Mouse (Mus musculus) macrophage (primary cell): Measurements from ENCODE around the gene Ube2o. TPM values are rescaled to one million over a fixed set of nuclear protein-coding genes. Genes with fewer than 3 reads are reported as not detected.

ENCODE experiments used
- H3K27ac ChIP-seq: fragments of 350-480 bp; formaldehyde crosslinking; 2 replicates; pipeline ENCODE4 v1.9.0; 2021
- H3K36me3 ChIP-seq: fragments of 350-480 bp; formaldehyde crosslinking; 2 replicates; pipeline ENCODE4 v1.9.0; 2021; ENCODE audit errors: inconsistent target
- H3K4me3 ChIP-seq: fragments of 350-480 bp; formaldehyde crosslinking; 2 replicates; pipeline ENCODE4 v1.9.0; 2021; ENCODE audit errors: inconsistent target
- H3K79me2 ChIP-seq: fragments of 350-480 bp; formaldehyde crosslinking; 2 replicates; pipeline ENCODE4 v1.9.0; 2021; ENCODE audit errors: inconsistent target
- WGBS: methylation state at CpG from one replicate; pipeline ENCODE4 v1.1.7; 2026; ENCODE audit warnings: inconsistent platforms; ENCODE audit not compliant: missing documents; 5-methylcytosine and 5-hydroxymethylcytosine counted together
- polyA plus RNA-seq: library from polyadenylated mRNA; stranded (reverse); fragments of 250-400 nt; gene quantifications from 3 replicates; pipeline ENCODE4 v1.2.4, GENCODE M21; 2018; ENCODE audit warnings: inconsistent platforms

Gene Ube2o
- polyA plus RNA-seq, 1 experiment from 2014 or later: 5.4 TPM

DNA sequence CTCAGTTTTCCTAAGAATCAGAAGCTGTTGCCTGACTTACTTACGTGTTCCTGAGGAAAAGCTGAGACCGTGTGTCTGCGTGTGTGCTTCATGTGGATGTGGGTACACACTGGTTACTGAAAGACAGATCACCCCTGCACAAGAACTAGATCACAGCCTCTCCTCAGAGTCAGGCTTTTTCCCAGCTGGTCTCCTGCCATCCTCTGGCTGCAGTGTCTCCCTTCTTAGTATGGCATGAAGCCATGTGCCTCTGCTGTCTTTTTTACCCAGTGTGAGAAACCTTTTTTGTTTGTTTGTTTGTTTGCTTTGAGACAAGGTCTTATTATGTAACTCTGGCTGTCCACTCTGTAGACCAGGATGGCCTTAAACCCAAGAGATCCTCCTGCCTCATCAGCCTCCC, 2.0 kb downstream of the Ube2o start:
- no peak overlapping the region for H3K27ac ChIP-seq
- H3K79me2 ChIP-seq: peaks cover 11% of the 10 kb centered on the region; the same call in 1 of the 2 replicates
- no peaks in the 10 kb centered on the region for H3K36me3 ChIP-seq
- 92% methylated on average over 3 of the region's 3 CpGs for WGBS
- H3K4me3 ChIP-seq: no peak overlapping the region

DNA sequence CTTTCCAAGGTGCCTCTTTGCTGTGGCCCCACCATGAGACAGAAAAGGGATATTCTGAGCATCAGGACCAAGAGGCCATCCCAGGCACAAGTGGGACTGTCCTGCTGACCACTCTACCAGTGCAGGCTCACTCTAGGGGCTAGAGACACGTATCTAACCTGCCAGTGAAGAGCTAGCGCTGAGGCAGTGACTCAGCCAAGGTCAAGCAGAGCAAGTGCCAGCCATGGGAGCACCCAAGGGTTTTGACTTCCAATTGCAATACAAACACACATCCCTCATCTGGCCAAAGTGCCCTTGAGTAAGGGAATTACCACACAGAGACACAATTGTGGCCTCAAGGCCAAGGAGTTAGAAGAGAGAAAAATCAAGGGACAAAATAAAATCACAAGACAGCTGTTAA, 5.9 kb downstream of the Ube2o start:
- Histone ChIP-seq H3K36me3 (no peaks in the 10 kb centered on the region), H3K27ac (no peak overlapping the region), H3K79me2 (peaks cover 11% of the 10 kb centered on the region; the same call in 1 of the 2 replicates), H3K4me3 (no peak overlapping the region)
- WGBS: 97% methylated on average over 2 of the region's 2 CpGs

DNA sequence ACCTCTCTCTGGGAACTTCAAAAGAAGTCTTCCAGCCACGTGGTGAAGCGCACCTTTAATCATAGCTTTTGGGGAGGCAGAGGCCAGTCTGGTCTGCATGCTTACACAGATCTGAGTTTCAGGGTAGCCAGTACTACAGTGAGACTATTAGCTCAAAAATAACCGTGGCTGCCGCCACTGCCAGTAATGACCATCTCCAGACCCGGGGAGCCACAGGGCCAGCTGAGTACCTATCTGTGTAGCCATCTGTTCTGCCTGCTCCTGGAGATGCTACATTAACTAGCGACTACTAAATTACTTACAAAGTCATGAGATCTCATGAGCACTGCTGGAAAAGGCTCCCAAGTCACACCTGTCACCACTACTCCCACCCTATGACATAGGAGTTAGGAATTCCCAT, 6.3 kb downstream of the Ube2o start:
- no peaks in the 10 kb centered on the region for H3K36me3 ChIP-seq
- 97% methylated on average over 6 of the region's 6 CpGs for WGBS
- H3K79me2 ChIP-seq: peaks cover 11% of the 10 kb centered on the region; the same call in 1 of the 2 replicates
- H3K4me3 ChIP-seq: no peak overlapping the region
- H3K27ac ChIP-seq: no peak overlapping the region

GRCm38 (mm10) chr11:116574486-116574885, 6.8 kb downstream of the Ube2o start:
- 94% methylated on average over 6 of the region's 6 CpGs for WGBS
- Histone ChIP-seq H3K36me3 (no peaks in the 10 kb centered on the region), H3K27ac (no peak overlapping the region), H3K79me2 (peaks cover 11% of the 10 kb centered on the region; the same call in 1 of the 2 replicates), H3K4me3 (no peak overlapping the region)

- peaks cover 11% of the 10 kb centered on the region; the same call in 1 of the 2 replicates for H3K79me2 ChIP-seq
- H3K36me3 ChIP-seq: no peaks in the 10 kb centered on the region
- H3K4me3 ChIP-seq: no peak overlapping the region
- H3K27ac ChIP-seq: no peak overlapping the region
- WGBS: 57% methylated on average over 12 of the region's 12 CpGs
Observed at GRCm38 (mm10) chr11:116572756-116573543, 8.3 kb downstream of the Ube2o start.

- Histone ChIP-seq H3K79me2 (peaks cover 11% of the 10 kb centered on the region; the same call in 1 of the 2 replicates), H3K27ac (no peak overlapping the region), H3K36me3 (no peaks in the 10 kb centered on the region), H3K4me3 (no peak overlapping the region)
- WGBS: 51% methylated on average over 18 of the region's 19 CpGs
Observed at GRCm38 (mm10) chr11:116571767-116572679, 9.2 kb downstream of the Ube2o start.

GRCm38 (mm10) chr11:116570821-116571220, 10.4 kb downstream of the Ube2o start:
- H3K4me3 ChIP-seq: no peak overlapping the region

DNA sequence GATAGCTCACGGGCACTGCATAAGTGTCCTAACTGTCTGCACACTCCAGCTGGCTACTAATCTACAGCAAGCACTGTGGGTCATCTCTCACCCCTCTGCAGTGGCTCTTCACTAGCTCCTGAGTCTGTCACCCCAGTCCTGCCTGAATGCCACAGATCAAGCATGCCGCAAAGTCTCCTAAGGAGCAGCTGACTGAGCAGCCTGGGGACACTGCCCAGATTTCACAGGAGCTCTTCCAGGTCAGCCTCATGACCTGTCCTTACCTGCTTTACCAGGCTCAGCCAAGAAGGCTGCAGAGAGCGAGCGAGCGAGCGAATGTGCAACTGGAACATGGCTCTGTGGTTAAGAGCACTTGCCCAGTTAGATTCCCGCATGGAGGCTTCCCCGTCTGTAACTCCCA, 13.7 kb downstream of the Ube2o start:
- no peaks in the 10 kb centered on the region for H3K36me3 ChIP-seq
- H3K4me3 ChIP-seq: no peak overlapping the region
- H3K27ac ChIP-seq: no peak overlapping the region
- no peaks in the 10 kb centered on the region for H3K79me2 ChIP-seq
- 93% methylated on average over 8 of the region's 8 CpGs for WGBS

More at GRCm38 (mm10) chr11:116570821-116571220, 10.4 kb downstream of the Ube2o start:
- peaks cover 9% of the 10 kb centered on the region; the same call in 1 of the 2 replicates for H3K79me2 ChIP-seq
- H3K27ac ChIP-seq: no peak overlapping the region
- no peaks in the 10 kb centered on the region for H3K36me3 ChIP-seq
- 91% methylated on average over 7 of the region's 7 CpGs for WGBS

GRCm38 (mm10) chr11:116565283-116566041, 15.8 kb downstream of the Ube2o start:
- H3K79me2 ChIP-seq: no peaks in the 10 kb centered on the region
- WGBS: 80% methylated on average over 7 of the region's 7 CpGs
- no peaks in the 10 kb centered on the region for H3K36me3 ChIP-seq
- no peak overlapping the region for H3K4me3 ChIP-seq
- H3K27ac ChIP-seq: no peak overlapping the region

DNA sequence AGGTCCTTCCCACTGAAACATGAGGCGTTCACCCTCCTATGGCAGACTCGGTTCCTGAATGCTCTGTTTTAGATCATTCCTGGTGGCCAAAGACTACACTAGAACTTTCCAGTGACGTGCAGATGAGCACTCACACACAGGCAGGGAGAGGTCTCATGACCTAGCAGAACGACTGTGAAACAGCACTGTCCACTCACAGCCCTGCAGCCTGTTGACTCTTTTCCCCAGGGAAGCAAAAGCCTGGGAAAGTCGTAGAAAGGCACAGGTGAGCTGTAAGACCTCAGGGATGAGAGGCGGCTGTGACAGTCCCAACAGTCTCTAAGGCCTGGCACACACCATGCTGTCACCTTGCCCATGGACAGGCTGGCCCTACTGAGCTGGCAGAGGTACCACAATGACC, 24.9 kb downstream of the Ube2o start:
- no peak overlapping the region for H3K4me3 ChIP-seq
- H3K27ac ChIP-seq: no peak overlapping the region
- H3K36me3 ChIP-seq: no peaks in the 10 kb centered on the region
- no peaks in the 10 kb centered on the region for H3K79me2 ChIP-seq
- WGBS: 89% methylated on average over 6 of the region's 6 CpGs

- no peaks in the 10 kb centered on the region for H3K36me3 ChIP-seq
- H3K4me3 ChIP-seq: no peak overlapping the region
- no peak overlapping the region for H3K27ac ChIP-seq
- no peaks in the 10 kb centered on the region for H3K79me2 ChIP-seq
- 43% methylated on average over 1 of the region's 1 CpGs for WGBS
Observed at GRCm38 (mm10) chr11:116555572-116555971, 25.7 kb downstream of the Ube2o start.

GRCm38 (mm10) chr11:116554171-116554878, 26.9 kb downstream of the Ube2o start:
- Histone ChIP-seq H3K79me2 (no peaks in the 10 kb centered on the region), H3K27ac (no peak overlapping the region), H3K4me3 (no peak overlapping the region), H3K36me3 (no peaks in the 10 kb centered on the region)
- WGBS: 27% methylated on average over 11 of the region's 12 CpGs

GRCm38 (mm10) chr11:116552194-116552593, 29.1 kb downstream of the Ube2o start:
- Histone ChIP-seq H3K79me2 (no peaks in the 10 kb centered on the region), H3K27ac (no peak overlapping the region), H3K4me3 (no peak overlapping the region), H3K36me3 (no peaks in the 10 kb centered on the region)
- 100% methylated on average over 1 of the region's 1 CpGs for WGBS

- H3K36me3 ChIP-seq: no peaks in the 10 kb centered on the region
- no peaks in the 10 kb centered on the region for H3K79me2 ChIP-seq
Observed at GRCm38 (mm10) chr11:116550748-116551147, 30.5 kb downstream of the Ube2o start.

More at GRCm38 (mm10) chr11:116550748-116551147, 30.5 kb downstream of the Ube2o start:
- 94% methylated on average over 7 of the region's 7 CpGs for WGBS
- no peak overlapping the region for H3K4me3 ChIP-seq
- no peak overlapping the region for H3K27ac ChIP-seq
